Mouse (Mus musculus): ENCODE measurements at regions not wholly inside any gene's neighbourhood (a gene's known extent, or its start where the extent isn't known, plus 50 kb on each side); places are given as distances from the start of the nearest gene placed in this dataset.

DNA sequence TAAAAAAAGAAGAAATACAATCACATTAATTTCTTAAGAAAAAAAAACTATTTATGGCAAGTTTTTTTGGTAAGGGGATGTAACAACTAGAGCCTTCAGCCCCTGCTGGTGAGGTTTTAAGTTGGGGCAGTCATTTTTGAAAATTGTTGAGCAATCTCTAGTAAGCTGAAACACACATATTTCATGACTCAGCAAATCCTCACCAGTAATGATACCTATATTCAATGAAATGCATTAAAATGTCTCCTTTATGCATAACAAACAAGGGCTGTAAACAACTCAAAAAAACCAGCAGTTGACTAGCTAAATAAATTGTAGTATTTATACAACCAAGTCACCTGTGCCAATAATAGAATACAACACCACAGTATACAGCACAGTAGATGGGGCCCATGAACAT lies 63.1 kb upstream of the Satb2 start:
- TF ChIP-seq CTCF (IDR thresholded peaks at IDR 0.05; ENCODE audit: extremely low read depth, insufficient read depth, insufficient read length, insufficient replicate concordance) (no peak), POLR2A (IDR thresholded peaks at IDR 0.05; ENCODE audit: low read depth, low read length) (no peak)

Measured in spleen, adult 2 months (tissue).